In genomic region chr9:43262811-43263550, GRCm38 (mm10) we compare ENCODE assay signal across 13 mouse cellular contexts. TPM values are rescaled to one million over a fixed set of nuclear protein-coding genes. Genes with fewer than 3 reads are reported as not detected.
DNase-seq lines count a peak whose midpoint lies in the region; ATAC-seq lines count a peak whose summit lies in the region.
"Had no signal": no experiment of that assay in that cellular context is flagged by ENCODE, and none has a peak within 500 bp of the region (broad histone marks: within the 10 kb centered on the region; RNA-seq: fewer than 3 reads in every experiment).

No protein-coding gene starts in this region.

- no peak overlapping the region for H3K4me3 ChIP-seq in embryonic facial prominence, embryonic 12.5 days
- H3K4me3 ChIP-seq in kidney, embryonic 15.5 days (replicated peaks) = no peak overlapping the region
- no peak overlapping the region for H3K4me3 ChIP-seq in liver, embryonic 16.5 days (ENCODE audit: low read depth, low read length)

- peaks cover 54% of the 10 kb centered on the region for H3K4me1 ChIP-seq in embryonic facial prominence, embryonic 12.5 days
- peaks cover 47% of the 10 kb centered on the region for H3K4me1 ChIP-seq in kidney, embryonic 15.5 days
- H3K4me1 ChIP-seq in liver, embryonic 16.5 days (ENCODE audit: control insufficient read depth, low read depth, low read length) = peaks cover 16% of the 10 kb centered on the region

- WGBS in embryonic facial prominence, embryonic 12.5 days = 51% methylated on average over 9 of the region's 9 CpGs
- 56% methylated on average over 9 of the region's 9 CpGs for WGBS in kidney, embryonic 15.5 days
- 67% methylated on average over 9 of the region's 9 CpGs for WGBS in liver, embryonic 16.5 days (ENCODE audit: insufficient replicate concordance)

- H3K36me3 ChIP-seq in embryonic facial prominence, embryonic 12.5 days = no peaks in the 10 kb centered on the region
- no peaks in the 10 kb centered on the region for H3K36me3 ChIP-seq in kidney, embryonic 15.5 days
- no peaks in the 10 kb centered on the region for H3K36me3 ChIP-seq in liver, embryonic 16.5 days (ENCODE audit: control insufficient read depth, insufficient read depth)
- H3K36me3 ChIP-seq: G1E had no signal

- peak; percentile 21 for DNase-seq in heart, postnatal 4 days
- DNase-seq in heart, adult 9 months (ENCODE audit: low spot score in 2 of 2) = no peak
- no peak for DNase-seq in frontal cortex, postnatal 14 days (ENCODE audit: low spot score in 2 of 2)
- no peak for DNase-seq in MN1 (ENCODE audit: low spot score)
- no peak for DNase-seq in embryo, embryonic 11 days
- DNase-seq: adrenal gland, postnatal 36 days; midbrain, embryonic 14.5 days; thymus, postnatal 14 days had no signal

- 0 out of 2 replicates have a peak, but pooled peaks have one; percentile 1 for ATAC-seq in embryonic facial prominence, embryonic 12.5 days (ENCODE audit: insufficient number of reproducible peaks, insufficient read depth, low FRiP score, low TSS enrichment)
- ATAC-seq in kidney, embryonic 15.5 days (replicated peaks; ENCODE audit: low FRiP score) = 0 out of 2 replicates have a peak, but pooled peaks have one; percentile 3
- no peak for ATAC-seq in liver, embryonic 16.5 days (ENCODE audit: low read depth)

- H3K9ac ChIP-seq in embryonic facial prominence, embryonic 12.5 days = no peak overlapping the region
- no peak overlapping the region for H3K9ac ChIP-seq in kidney, embryonic 15.5 days
- H3K9ac ChIP-seq in liver, embryonic 16.5 days (ENCODE audit: low read depth, low read length) = no peak overlapping the region

- no peak overlapping the region for H3K4me2 ChIP-seq in embryonic facial prominence, embryonic 12.5 days (replicated peaks)
- no peak overlapping the region for H3K4me2 ChIP-seq in kidney, embryonic 15.5 days
- H3K4me2 ChIP-seq in liver, embryonic 16.5 days (ENCODE audit: low read depth, low read length) = no peak overlapping the region

- no peaks in the 10 kb centered on the region for H3K27me3 ChIP-seq in embryonic facial prominence, embryonic 12.5 days
- no peaks in the 10 kb centered on the region for H3K27me3 ChIP-seq in kidney, embryonic 15.5 days
- H3K27me3 ChIP-seq in liver, embryonic 16.5 days (ENCODE audit: control insufficient read depth, insufficient read depth, low read depth, low read length) = no peaks in the 10 kb centered on the region

- no peaks in the 10 kb centered on the region for H3K9me3 ChIP-seq in embryonic facial prominence, embryonic 12.5 days
- H3K9me3 ChIP-seq in kidney, embryonic 15.5 days (replicated peaks) = no peaks in the 10 kb centered on the region
- no peaks in the 10 kb centered on the region for H3K9me3 ChIP-seq in liver, embryonic 16.5 days (replicated peaks; ENCODE audit: control insufficient read depth, low read length)
- H3K9me3 ChIP-seq: G1E had no signal

- H3K27ac ChIP-seq in embryonic facial prominence, embryonic 12.5 days = peak overlapping the region; percentile 97
- peak overlapping the region; percentile 92 for H3K27ac ChIP-seq in kidney, embryonic 15.5 days
- H3K27ac ChIP-seq in liver, embryonic 16.5 days (ENCODE audit: low read length) = peak overlapping the region; percentile 70

RNA-seq across cellular contexts. Expression of gene Oaf, which starts 23.3 kb away (rescaled TPM):
- total RNA-seq in heart, postnatal 4 days (2021) = 10 to 100 TPM; 22.1 to 27.7 TPM
- 89.3 and 106 TPM in 2 replicates for polyA plus RNA-seq in embryonic facial prominence, embryonic 12.5 days (2016; fragmentation: Nextera tagmentation; extraction: Ambion mirVana)
- 53.9 and 59.5 TPM in 2 replicates for polyA plus RNA-seq in kidney, embryonic 15.5 days (2015; fragmentation: Nextera tagmentation; extraction: Ambion mirVana)
- polyA plus RNA-seq in liver, embryonic 16.5 days (2015; fragmentation: Nextera tagmentation; extraction: Ambion mirVana) = 24.4 and 29.0 TPM in 2 replicates

RNA-seq across cellular contexts. Expression of gene Trim29, which starts 47.7 kb away (rescaled TPM):
- total RNA-seq in heart, postnatal 4 days (2021) = under 1 TPM in 1 of 2 experiments, not detected in 1; 0.19 TPM
- 12.3 and 12.9 TPM in 2 replicates for polyA plus RNA-seq in embryonic facial prominence, embryonic 12.5 days (2016; fragmentation: Nextera tagmentation; extraction: Ambion mirVana)
- polyA plus RNA-seq in kidney, embryonic 15.5 days (2015; fragmentation: Nextera tagmentation; extraction: Ambion mirVana) = 1.3 and 1.4 TPM in 2 replicates
- 0.04 TPM in 1 of 2 replicates, not detected in the other for polyA plus RNA-seq in liver, embryonic 16.5 days (2015; fragmentation: Nextera tagmentation; extraction: Ambion mirVana)
- total RNA-seq: common myeloid progenitor, adult 5-6 weeks; G1E had no signal
- polyA plus RNA-seq: G1E; midbrain, embryonic 14.5 days had no signal

RNA-seq across cellular contexts. Expression of gene Pou2f3, which starts 52.8 kb away (rescaled TPM):
- under 1 TPM; 0.11 to 0.17 TPM for total RNA-seq in heart, postnatal 4 days (2021)
- polyA plus RNA-seq in embryonic facial prominence, embryonic 12.5 days (2016; fragmentation: Nextera tagmentation; extraction: Ambion mirVana) = 0.18 TPM in 1 of 2 replicates, not detected in the other
- polyA plus RNA-seq in kidney, embryonic 15.5 days (2015; fragmentation: Nextera tagmentation; extraction: Ambion mirVana) = 0.17 TPM in 1 of 2 replicates, not detected in the other
- polyA plus RNA-seq in liver, embryonic 16.5 days (2015; fragmentation: Nextera tagmentation; extraction: Ambion mirVana) = 0.07 TPM in 1 of 2 replicates, not detected in the other
- total RNA-seq: adrenal gland, postnatal 36 days; common myeloid progenitor, adult 5-6 weeks had no signal
- polyA plus RNA-seq: G1E; midbrain, embryonic 14.5 days had no signal
